Mouse (Mus musculus): Measurements from ENCODE around the gene D630003M21Rik.

GRCm38 (mm10) chr2:158183266-158183665 lies 45.8 kb downstream of the D630003M21Rik start:
- TF ChIP-seq USF1 (IDR thresholded peaks at IDR 0.05; ENCODE audit: low read depth) (no peak), POLR2A (IDR thresholded peaks at IDR 0.05; ENCODE audit: insufficient read length, low read depth) (no peak), POLR2AphosphoS2 (IDR thresholded peaks at IDR 0.05; ENCODE audit: insufficient read length, low read depth) (no peak), E2F4 (IDR thresholded peaks at IDR 0.05; ENCODE audit: insufficient read depth) (no peak), MYOD1 (IDR thresholded peaks at IDR 0.05; ENCODE audit: control insufficient read depth in 1 of 3, insufficient read length in 2 of 3, low read depth in 2 of 3) (no peak), REST (IDR thresholded peaks at IDR 0.05; ENCODE audit: insufficient read depth, insufficient read length) (no peak), TCF12 (IDR thresholded peaks at IDR 0.05; ENCODE audit: insufficient read depth, poor library complexity, severe bottlenecking) (no peak)

All from myocyte (in vitro differentiated cells).